Mouse (Mus musculus) gastrocnemius, postnatal 10 days (tissue): ENCODE measurements around the gene Abcb9. TPM values are rescaled to one million over a fixed set of nuclear protein-coding genes. Genes with fewer than 3 reads are reported as not detected.

Experiments used
- DNase-seq: peaks from one replicate; pipeline ENCODE4 v3.0.0; 2021; ENCODE audit warnings: mixed read lengths
- total RNA-seq, 2 experiments: library from RNA; stranded (reverse); gene quantifications; 2 replicates each; pipeline ENCODE4 v1.2.3; 2021

The Abcb9 gene
- total RNA-seq, 2 experiments from 2014 or later, result 4.2 to 4.4 TPM

DNA sequence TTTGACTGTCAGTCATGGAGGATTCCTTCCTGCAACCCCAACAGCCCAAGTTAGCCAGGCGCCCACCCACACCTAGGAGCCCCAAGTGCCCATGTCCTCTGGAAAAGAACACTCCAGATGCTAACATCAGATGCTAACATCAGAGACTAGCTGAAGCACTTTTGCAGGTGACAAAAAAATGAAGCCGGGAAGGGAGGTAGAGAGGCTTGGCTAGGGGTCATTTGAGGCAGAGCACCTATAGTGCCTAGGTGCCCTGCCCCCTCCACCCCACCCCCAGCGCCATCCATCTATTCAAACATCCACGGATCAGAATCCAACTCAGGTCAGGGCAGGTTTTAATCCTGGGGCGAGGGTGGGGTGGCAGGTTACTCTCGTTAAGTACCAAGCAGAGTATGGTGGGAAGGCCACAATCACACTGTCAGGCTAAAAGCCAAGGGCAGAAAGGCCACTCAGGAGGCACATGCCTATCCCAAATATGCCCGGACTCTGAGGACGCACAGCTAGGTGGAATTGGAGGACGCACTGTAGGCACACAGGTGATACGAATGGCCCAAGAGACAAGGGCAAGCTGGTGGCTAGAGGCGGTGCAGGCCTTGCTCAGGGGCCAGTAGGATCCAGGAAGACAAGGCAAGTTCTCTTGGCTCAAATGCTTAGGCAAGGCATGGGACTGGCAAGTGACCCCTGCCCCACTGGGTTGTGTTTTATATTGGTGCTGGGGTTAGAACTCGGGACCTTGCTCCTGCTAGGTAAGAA, 1.6 kb downstream of the Abcb9 start:
- no peak for DNase-seq

GRCm38 (mm10) chr5:124093120-124093794, 2.3 kb downstream of the Abcb9 start:
- peak; percentile 62 for DNase-seq

DNA sequence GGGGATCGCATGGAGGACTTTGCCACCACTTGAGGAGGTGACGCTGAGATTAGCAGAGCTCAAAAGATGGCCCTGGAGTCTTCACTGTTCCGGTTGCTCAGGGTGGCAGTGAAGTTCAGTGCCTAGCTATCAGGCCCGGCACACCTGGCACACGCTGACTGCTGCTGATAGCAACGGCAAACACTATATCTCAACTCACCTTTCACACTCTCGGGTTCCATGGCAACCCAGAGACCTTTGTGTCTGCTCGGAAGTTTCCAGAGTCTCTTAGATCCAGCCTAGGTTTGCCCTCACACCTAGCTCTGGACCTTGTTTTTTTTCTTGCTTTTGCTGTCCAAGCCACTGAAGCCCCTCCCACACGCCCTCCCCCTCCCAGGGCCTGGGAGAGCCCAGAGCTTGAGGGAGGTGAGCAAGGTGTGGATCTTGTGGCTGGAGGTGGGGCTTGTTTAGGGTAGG, 3.6 kb downstream of the Abcb9 start:
- no peak for DNase-seq

- peak; percentile 54 for DNase-seq
Measured at GRCm38 (mm10) chr5:124089868-124090267, 5.7 kb downstream of the Abcb9 start.

- DNase-seq, result no peak
Measured at GRCm38 (mm10) chr5:124086876-124087275, 8.7 kb downstream of the Abcb9 start.

- DNase-seq, result no peak
Measured at GRCm38 (mm10) chr5:124085513-124085912, 10.1 kb downstream of the Abcb9 start.

DNA sequence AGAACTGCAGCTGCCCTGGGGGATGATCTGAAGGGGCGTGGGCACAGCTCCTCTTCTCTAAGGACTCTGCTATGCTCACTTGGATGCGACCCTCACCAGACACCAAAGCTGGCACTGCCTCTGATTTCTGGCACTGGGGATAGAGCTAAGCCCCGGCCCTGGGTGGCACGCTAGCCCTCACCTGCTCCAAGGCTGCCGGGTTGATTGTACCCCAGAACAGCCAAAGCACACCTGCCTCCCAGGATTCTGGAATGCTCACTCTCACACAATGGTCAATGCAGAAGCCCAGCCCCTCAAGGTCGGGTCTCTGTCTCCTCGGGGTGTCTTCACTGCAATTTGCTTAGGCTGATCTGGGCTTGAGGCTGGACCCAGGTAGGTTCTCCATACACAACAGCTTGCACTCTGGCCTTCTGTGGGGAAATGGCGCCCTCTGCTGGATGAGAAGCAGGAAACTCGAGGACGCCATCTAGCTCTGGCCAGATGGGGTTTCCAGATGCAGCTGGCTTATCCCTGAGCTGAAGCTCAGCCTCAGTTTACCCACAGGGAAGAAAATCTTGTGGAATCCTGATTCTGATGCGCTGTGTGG, 10.9 kb downstream of the Abcb9 start:
- DNase-seq, result peak; percentile 88

DNA sequence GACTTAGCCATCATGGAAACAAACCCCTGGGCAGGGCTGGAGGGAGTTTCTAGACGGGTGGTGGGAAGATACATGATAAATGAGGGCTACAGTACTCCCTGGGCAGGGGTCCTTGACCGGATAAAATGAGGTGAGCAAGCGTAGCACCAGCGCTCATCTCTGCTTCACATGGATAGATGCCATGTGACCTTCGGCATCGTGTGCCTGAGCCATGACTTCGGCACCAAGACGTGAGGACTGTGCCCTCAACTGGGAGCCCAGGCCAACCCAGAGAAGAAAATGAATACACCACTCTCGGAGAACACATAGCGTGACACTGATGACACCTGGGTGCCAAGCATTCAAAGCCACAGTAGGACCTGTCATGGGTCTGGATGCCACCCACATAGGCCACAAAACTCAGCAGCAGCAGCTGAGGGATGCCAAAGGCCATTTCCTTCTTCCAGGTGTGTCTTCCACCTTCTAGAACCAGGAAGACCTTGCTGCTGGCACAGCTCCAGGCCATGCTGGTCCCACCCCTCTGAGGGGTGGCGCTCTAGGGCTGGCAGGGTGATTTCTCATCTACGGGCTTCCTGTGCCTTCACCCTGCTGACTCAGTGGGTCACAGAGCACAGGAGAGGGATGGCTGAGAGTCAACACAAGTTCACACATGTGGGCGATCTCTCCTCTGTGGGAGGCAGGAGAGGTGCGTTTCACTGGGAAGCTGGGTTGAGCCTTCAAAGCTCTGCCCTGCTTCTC, 11.6 kb downstream of the Abcb9 start:
- DNase-seq, result peak; percentile 18

DNA sequence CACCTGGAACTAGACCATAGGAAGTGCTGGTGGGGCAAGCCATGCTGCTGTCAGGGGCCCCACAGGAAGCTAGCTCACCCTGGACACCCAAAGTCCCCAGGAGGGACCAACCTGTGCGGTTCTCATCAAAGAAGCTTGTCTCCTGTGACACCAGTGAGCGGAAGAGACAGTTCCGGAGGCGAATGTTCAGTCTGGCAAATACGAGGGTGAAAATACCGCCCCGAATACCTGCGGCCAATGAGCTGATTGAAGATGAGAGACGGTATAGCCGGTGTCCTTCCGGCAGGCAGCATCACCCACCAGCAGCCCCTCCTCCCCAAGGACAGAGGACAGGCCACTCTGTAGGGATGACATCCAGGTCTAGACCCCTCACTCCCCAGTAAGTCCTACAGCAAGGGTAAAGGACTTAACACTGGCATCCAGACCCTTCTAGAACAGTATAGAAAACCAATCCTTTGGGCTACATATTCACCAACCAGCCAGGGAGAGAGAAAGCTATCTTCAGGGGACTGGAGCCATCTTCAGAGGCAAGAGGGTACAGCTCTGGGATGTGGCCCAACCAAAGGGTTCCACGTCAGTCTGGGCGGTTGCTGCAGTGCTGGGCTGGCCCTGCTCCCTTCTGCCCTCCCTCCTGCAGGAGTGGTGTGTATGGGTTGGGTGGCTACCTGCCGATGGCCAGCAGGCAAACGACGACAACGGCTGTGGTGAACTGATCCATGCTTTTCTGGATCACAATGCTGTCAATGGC, 12.5 kb downstream of the Abcb9 start:
- DNase-seq, result no peak

GRCm38 (mm10) chr5:124082447-124082846, 13.2 kb downstream of the Abcb9 start:
- no peak for DNase-seq

GRCm38 (mm10) chr5:124079880-124080279, 15.7 kb downstream of the Abcb9 start:
- no peak for DNase-seq

- peak; percentile 16 for DNase-seq
Measured at GRCm38 (mm10) chr5:124078794-124079416, 16.7 kb downstream of the Abcb9 start.

GRCm38 (mm10) chr5:124077856-124078460, 17.6 kb downstream of the Abcb9 start:
- DNase-seq, result no peak

DNA sequence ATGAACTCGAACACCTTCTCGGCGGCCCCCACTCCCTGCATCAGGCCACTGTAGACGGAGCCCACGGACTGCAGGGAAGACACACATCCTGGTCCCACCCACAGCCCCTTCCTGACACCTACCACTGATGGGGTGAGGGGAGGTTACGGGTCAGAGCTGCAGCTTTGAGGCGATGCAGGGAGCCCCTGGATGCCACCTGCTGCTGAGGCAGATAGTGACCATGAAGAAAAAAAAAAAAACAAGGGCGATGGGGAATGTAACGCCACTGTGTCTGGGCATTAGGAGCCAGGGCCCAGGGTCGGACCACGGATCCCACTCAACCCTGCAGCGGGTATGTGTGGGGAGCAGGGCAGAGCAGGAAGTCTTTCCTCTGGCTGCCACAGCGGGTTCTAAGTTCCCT, 18.4 kb downstream of the Abcb9 start:
- DNase-seq, result no peak

- DNase-seq, result no peak
Measured at GRCm38 (mm10) chr5:124076559-124076958, 19.0 kb downstream of the Abcb9 start.

DNA sequence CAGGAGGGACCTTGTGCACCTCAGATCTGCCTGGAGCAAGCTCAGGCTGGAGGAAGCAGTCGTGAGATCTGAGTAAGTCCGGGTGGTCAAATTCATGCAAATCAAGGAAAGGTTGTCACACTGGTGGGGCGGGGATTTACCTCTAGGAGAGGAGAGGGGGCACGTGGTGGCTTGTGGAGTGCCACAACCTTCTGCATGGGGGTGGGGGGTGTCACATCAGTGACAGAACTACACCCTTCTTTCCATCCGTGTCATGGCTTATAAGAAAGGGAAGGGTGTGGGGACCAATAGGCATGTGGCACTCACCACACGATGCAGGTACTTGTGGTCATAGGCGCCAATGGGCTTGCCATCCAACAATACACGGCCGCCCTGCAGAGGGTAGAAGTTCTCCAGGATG, 19.9 kb downstream of the Abcb9 start:
- no peak for DNase-seq

DNA sequence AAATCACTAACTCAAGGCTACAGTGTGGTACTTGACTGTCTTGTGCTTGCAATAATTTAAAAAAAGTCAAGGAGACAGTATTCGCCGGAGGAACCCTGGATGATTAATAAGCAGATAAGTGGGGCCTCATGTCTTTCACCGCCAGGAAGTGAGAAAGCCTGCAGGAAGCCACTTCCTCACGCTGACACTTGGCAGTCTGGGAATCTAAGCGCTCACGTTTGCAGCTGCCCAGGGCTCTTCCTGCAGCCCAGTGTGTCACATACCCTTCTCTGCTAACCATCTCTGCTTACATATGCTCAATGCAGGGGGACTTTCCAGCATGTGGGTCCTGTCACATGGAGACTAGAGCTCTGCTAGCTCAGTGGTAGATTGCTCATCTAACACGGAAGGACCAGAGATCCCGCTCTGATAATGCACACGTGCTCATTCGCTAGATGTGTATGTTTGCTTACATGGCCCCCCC, 20.7 kb downstream of the Abcb9 start:
- DNase-seq, result no peak

DNA sequence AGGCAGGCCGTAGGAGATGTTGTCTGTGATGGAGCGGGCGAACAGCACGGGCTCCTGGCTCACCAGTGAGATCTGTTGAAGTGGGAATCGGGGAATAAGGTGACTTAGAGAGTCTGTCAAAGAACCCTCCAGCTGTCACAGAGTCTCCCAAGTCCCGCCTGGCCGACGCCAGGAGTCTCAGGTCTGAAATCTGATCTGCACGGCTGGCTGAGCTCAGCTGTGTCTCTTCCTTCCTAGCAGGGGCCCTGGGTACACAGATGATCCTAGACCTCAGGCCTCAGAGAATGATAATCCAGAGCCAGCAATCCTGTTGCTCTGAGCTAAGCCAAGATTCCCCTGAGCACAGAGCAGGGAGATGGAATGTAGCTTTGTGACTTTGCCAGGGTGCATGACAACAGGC, 21.9 kb downstream of the Abcb9 start:
- peak; percentile 27 for DNase-seq

- DNase-seq, result no peak
Measured at GRCm38 (mm10) chr5:124069657-124070056, 25.9 kb downstream of the Abcb9 start.

- peak; percentile 29 for DNase-seq
Measured at GRCm38 (mm10) chr5:124062037-124062824, 33.4 kb downstream of the Abcb9 start.
